28 mouse cellular contexts compared by ENCODE assay signal in the genomic region with DNA sequence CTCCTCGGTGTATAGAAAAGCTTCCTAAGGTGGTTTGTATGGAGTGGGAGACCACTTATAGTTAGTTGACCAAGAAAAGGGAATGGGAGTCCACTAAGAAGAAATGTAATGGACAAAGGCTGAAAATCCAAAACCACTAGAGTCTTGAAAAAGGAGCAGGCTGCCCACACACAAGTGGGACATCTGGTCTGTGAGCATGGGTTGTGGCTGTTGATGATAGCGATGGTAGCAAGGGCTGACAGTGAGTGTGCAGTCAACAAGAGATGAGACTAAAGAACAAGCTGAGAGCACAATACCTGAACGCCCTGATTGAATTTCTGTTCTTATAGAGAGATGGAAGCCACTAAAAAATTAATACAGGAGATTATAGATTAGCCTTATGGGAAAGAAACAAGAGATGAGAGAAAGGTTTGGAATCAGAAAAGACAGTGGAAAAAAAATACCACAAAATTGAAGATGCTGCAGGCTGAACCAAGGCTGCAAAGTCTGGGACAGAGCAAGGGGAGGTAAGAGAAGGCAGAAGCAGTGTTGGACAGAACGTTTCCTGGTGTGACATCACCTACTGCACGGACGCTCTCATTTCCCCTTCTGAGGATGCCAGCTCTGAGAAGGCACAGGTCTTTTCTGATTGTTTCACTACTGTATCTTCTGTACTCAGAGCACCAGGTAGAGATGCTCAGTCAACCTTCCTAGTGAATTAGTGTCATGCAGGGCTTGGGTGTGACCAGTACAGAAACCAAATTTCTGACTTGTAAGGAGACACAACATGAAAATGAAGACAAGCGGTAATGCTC.
A peak's percentile ranks its signal among the peaks of the same experiment; 100 is the strongest.
DNase-seq lines count a peak whose midpoint lies in the region; ATAC-seq and TF ChIP-seq lines count a peak whose summit lies in the region.
"Had no signal": no experiment of that assay in that cellular context is flagged by ENCODE, and none has a peak within 500 bp of the region (broad histone marks: within the 10 kb centered on the region; RNA-seq: fewer than 3 reads in every experiment).

No protein-coding gene starts in this region.

- H3K4me3 ChIP-seq in hindbrain, embryonic 10.5 days = no peak overlapping the region
- no peak overlapping the region for H3K4me3 ChIP-seq in hindbrain, postnatal 0 days (ENCODE audit: low read length)
- no peak overlapping the region for H3K4me3 ChIP-seq in left cerebral cortex, adult 2 months
- H3K4me3 ChIP-seq in CH12.LX (replicated peaks in 1 of 3; ENCODE audit: low read depth in 2 of 3, low read length in 2 of 3, poor library complexity in 1 of 3) = no peak overlapping the region
- H3K4me3 ChIP-seq: embryonic facial prominence, embryonic 13.5 days; embryonic facial prominence, embryonic 15.5 days; erythroblast, embryonic 14.5 days; forebrain, embryonic 10.5 days; forebrain, embryonic 12.5 days had no signal

- dilution Hi-C loops in CH12.LX (cut with MboI; ENCODE audit: extremely low pct_ligation_motif_present, extremely low pct_unique_long_range_greater_than_20kb, low sequenced_read_pairs) = no loop called here

- in situ Hi-C loops in CH12.LX (cut with MboI; ENCODE audit: low pct_ligation_motif_present, low pct_unique_long_range_greater_than_20kb, low sequenced_read_pairs) = no loop called here

- no peaks in the 10 kb centered on the region for H3K36me3 ChIP-seq in hindbrain, embryonic 10.5 days
- H3K36me3 ChIP-seq in hindbrain, postnatal 0 days (ENCODE audit: insufficient read depth, low read length) = no peaks in the 10 kb centered on the region
- no peaks in the 10 kb centered on the region for H3K36me3 ChIP-seq in CH12.LX (replicated peaks in 1 of 2; ENCODE audit: control insufficient read depth in 1 of 2, insufficient read depth in 1 of 2, low read length in 1 of 2)
- H3K36me3 ChIP-seq: embryonic facial prominence, embryonic 13.5 days; embryonic facial prominence, embryonic 15.5 days; forebrain, embryonic 10.5 days; forebrain, embryonic 12.5 days; G1E had no signal

- no peak for TF ChIP-seq EP300 in CH12.LX (IDR thresholded peaks at IDR 0.05; ENCODE audit: low read length)

- no peak for TF ChIP-seq RAD21 in CH12.LX (IDR thresholded peaks at IDR 0.05; ENCODE audit: low read depth, low read length)

- no peak overlapping the region for H3K9ac ChIP-seq in hindbrain, postnatal 0 days (replicated peaks; ENCODE audit: low read length)
- H3K9ac ChIP-seq in CH12.LX (ENCODE audit: insufficient read depth, low read depth) = no peak overlapping the region
- H3K9ac ChIP-seq: embryonic facial prominence, embryonic 13.5 days; embryonic facial prominence, embryonic 15.5 days; forebrain, embryonic 12.5 days had no signal

- peak overlapping the region; percentile 60 for H3K27ac ChIP-seq in hindbrain, embryonic 10.5 days
- H3K27ac ChIP-seq in hindbrain, postnatal 0 days = no peak overlapping the region
- peak overlapping the region; percentile 32; the same call in 1 of the 2 replicates for H3K27ac ChIP-seq in left cerebral cortex, adult 2 months
- H3K27ac ChIP-seq in CH12.LX (ENCODE audit: insufficient read depth, low read depth) = no peak overlapping the region
- H3K27ac ChIP-seq: embryonic facial prominence, embryonic 13.5 days; embryonic facial prominence, embryonic 15.5 days; forebrain, embryonic 10.5 days; forebrain, embryonic 12.5 days had no signal

- no peak for ATAC-seq in hindbrain, postnatal 0 days
- ATAC-seq: activated CD4-positive, CD25-positive, alpha-beta regulatory T cell, adult 4 months; forebrain, embryonic 14.5 days; forebrain, embryonic 16.5 days; Patski had no signal

- H3K27me3 ChIP-seq in hindbrain, embryonic 10.5 days (ENCODE audit: insufficient read depth, poor library complexity, severe bottlenecking) = peaks cover 23% of the 10 kb centered on the region
- no peaks in the 10 kb centered on the region for H3K27me3 ChIP-seq in hindbrain, postnatal 0 days (ENCODE audit: insufficient read depth, low read length)
- no peaks in the 10 kb centered on the region for H3K27me3 ChIP-seq in CH12.LX (replicated peaks)
- H3K27me3 ChIP-seq: embryonic facial prominence, embryonic 15.5 days had no signal

- WGBS in hindbrain, embryonic 10.5 days = 78% methylated on average over 7 of the region's 7 CpGs
- 75% methylated on average over 7 of the region's 7 CpGs for WGBS in hindbrain, postnatal 0 days

- intact Hi-C loops in left cerebral cortex, adult 2 months (cut with DNase I) = loop anchor here (5.0 kb wide), 1 partner anchor 37 kb away; no protein-coding TSS in a partner anchor

- H3K4me2 ChIP-seq in hindbrain, postnatal 0 days (ENCODE audit: low read depth, low read length) = no peak overlapping the region
- H3K4me2 ChIP-seq in CH12.LX (ENCODE audit: insufficient read depth, low read depth, poor library complexity, severe bottlenecking) = 0 out of 2 replicates have a peak overlapping the region, but pooled peaks have one; percentile 24
- H3K4me2 ChIP-seq: embryonic facial prominence, embryonic 13.5 days; embryonic facial prominence, embryonic 15.5 days; forebrain, embryonic 12.5 days had no signal

- H3K4me1 ChIP-seq in hindbrain, embryonic 10.5 days (replicated peaks) = peaks cover 49% of the 10 kb centered on the region
- 0 out of 2 replicates have a peak, but pooled peaks cover 3% of the 10 kb centered on the region for H3K4me1 ChIP-seq in hindbrain, postnatal 0 days (ENCODE audit: insufficient read depth, low read length)
- peaks cover 0 to 8% of the 10 kb centered on the region in 2 experiments; a peak in 2 of 4 replicates for H3K4me1 ChIP-seq in CH12.LX (ENCODE audit: control insufficient read depth in 1 of 2, insufficient read depth in 2 of 2)
- H3K4me1 ChIP-seq: embryonic facial prominence, embryonic 15.5 days had no signal

- no peaks in the 10 kb centered on the region for H3K79me2 ChIP-seq in CH12.LX (replicated peaks; ENCODE audit: control insufficient read depth, extremely low read depth, insufficient read depth, poor library complexity, severe bottlenecking)

- no peak for DNase-seq in hindbrain, embryonic 10.5 days (ENCODE audit: low spot score)
- no peak for DNase-seq in hindbrain, postnatal 0 days (ENCODE audit: low spot score)
- no peak for DNase-seq in left cerebral cortex, adult 2 months (ENCODE audit: extremely low spot score in 1 of 2, low spot score in 2 of 2)
- DNase-seq in left cerebral cortex, adult 9 months (ENCODE audit: low spot score in 2 of 2) = no peak
- peak; percentile 31 for DNase-seq in CH12.LX (ENCODE audit: extremely low read depth)
- DNase-seq in brain, adult 2 months (ENCODE audit: low read depth, low spot score) = peak; percentile 53
- DNase-seq in kidney, postnatal 14 days = no peak
- no peak for DNase-seq in spleen, adult 12 weeks (ENCODE audit: low spot score)
- DNase-seq: adrenal gland, adult 8-10 months; adrenal gland, postnatal 14 days; adrenal gland, postnatal 36 days; cerebellum, adult 11 months; cerebellum, adult 18-20 months; cerebellum, adult 8-10 months; cerebellum, adult 9-11 months; cerebellum, postnatal 14 days; cerebellum, postnatal 36 days; embryo, embryonic 11 days had no signal

- TF ChIP-seq POLR2A in CH12.LX (IDR thresholded peaks at IDR 0.05; ENCODE audit: low read depth, low read length) = no peak

- no peak for TF ChIP-seq CTCF in hindbrain, postnatal 0 days (IDR thresholded peaks at IDR 0.05; ENCODE audit: low read depth)
- TF ChIP-seq CTCF in left cerebral cortex, adult 2 months (IDR thresholded peaks at IDR 0.05) = no peak
- TF ChIP-seq CTCF in CH12.LX (conservative IDR thresholded peaks at IDR 0.05 in 1 of 2, IDR thresholded peaks at IDR 0.05 in 1 of 2; ENCODE audit: low read depth in 2 of 2, low read length in 2 of 2) = no peak

- H3K9me3 ChIP-seq in hindbrain, embryonic 10.5 days = no peaks in the 10 kb centered on the region
- H3K9me3 ChIP-seq in hindbrain, postnatal 0 days (ENCODE audit: low read length) = no peaks in the 10 kb centered on the region
- H3K9me3 ChIP-seq in CH12.LX (replicated peaks; ENCODE audit: low read length) = no peaks in the 10 kb centered on the region
- H3K9me3 ChIP-seq: embryonic facial prominence, embryonic 13.5 days; embryonic facial prominence, embryonic 15.5 days; forebrain, embryonic 10.5 days; forebrain, embryonic 12.5 days; G1E had no signal

TF ChIP-seq in CH12.LX, 34 proteins besides CTCF, POLR2A, EP300 and RAD21 (continues in another document):
- TF ChIP-seq ZKSCAN1 (IDR thresholded peaks at IDR 0.05; ENCODE audit: borderline replicate concordance, low read depth, low read length) (no peak), ZMIZ1 (IDR thresholded peaks at IDR 0.05; ENCODE audit: low read depth, low read length) (no peak), MYC (IDR thresholded peaks at IDR 0.05; ENCODE audit: low read depth, low read length) (no peak), IRF4 (IDR thresholded peaks at IDR 0.05; ENCODE audit: low read depth, low read length) (peak; percentile 17; the same call in 1 of the 2 replicates), MAZ (IDR thresholded peaks at IDR 0.05; ENCODE audit: low read depth, low read length) (no peak), MAX (IDR thresholded peaks at IDR 0.05; ENCODE audit: low read length) (no peak), NRF1 (IDR thresholded peaks at IDR 0.05; ENCODE audit: low read depth, low read length) (no peak), HCFC1 (IDR thresholded peaks at IDR 0.05; ENCODE audit: low read depth, low read length) (no peak), KAT2A (IDR thresholded peaks at IDR 0.05; ENCODE audit: insufficient replicate concordance, low read length) (no peak), JUND (conservative IDR thresholded peaks at IDR 0.05; ENCODE audit: low read depth, low read length) (no peak), ZC3H11A (IDR thresholded peaks at IDR 0.05; ENCODE audit: low read depth, low read length) (no peak), UBTF (IDR thresholded peaks at IDR 0.05; ENCODE audit: low read depth, low read length) (no peak), ZNF384 (IDR thresholded peaks at IDR 0.05; ENCODE audit: low read depth, low read length) (no peak), BHLHE40 (IDR thresholded peaks at IDR 0.05; ENCODE audit: low read depth, low read length) (peak; percentile 21; the same call in 1 of the 2 replicates), JUN (IDR thresholded peaks at IDR 0.05; ENCODE audit: insufficient read depth, low read depth, low read length) (peak; percentile 36; the same call in 1 of the 2 replicates), SMC3 (IDR thresholded peaks at IDR 0.05; ENCODE audit: low read depth, low read length) (no peak), E2F4 (IDR thresholded peaks at IDR 0.05; ENCODE audit: insufficient replicate concordance, low read depth, low read length) (no peak), PAX5 (IDR thresholded peaks at IDR 0.05; ENCODE audit: low read length) (no peak), MEF2A (IDR thresholded peaks at IDR 0.05; ENCODE audit: borderline replicate concordance, low read depth, low read length) (no peak), RCOR1 (conservative IDR thresholded peaks at IDR 0.05; ENCODE audit: low read depth, low read length) (0 out of 2 replicates have a peak, but pooled peaks have one; percentile 53), TBP (conservative IDR thresholded peaks at IDR 0.05; ENCODE audit: low read depth, low read length) (no peak), TCF12 (IDR thresholded peaks at IDR 0.05; ENCODE audit: low read depth, low read length) (no peak), SIN3A (IDR thresholded peaks at IDR 0.05; ENCODE audit: low read length) (no peak)

Comparison
In these comparisons a context has a peak if more than half of its experiments do, and no peak if none do; other contexts are left out.
1. H3K27ac ChIP-seq: peak in hindbrain, embryonic 10.5 days (single experiment) and left cerebral cortex, adult 2 months (single experiment); none in hindbrain, postnatal 0 days (single experiment) and CH12.LX (single experiment).
2. DNase-seq: peak in CH12.LX (single experiment) and brain, adult 2 months (single experiment); none in hindbrain, embryonic 10.5 days (single experiment), hindbrain, postnatal 0 days (single experiment), left cerebral cortex, adult 2 months (0 of 2), left cerebral cortex, adult 9 months (0 of 2), kidney, postnatal 14 days (single experiment) and spleen, adult 12 weeks (single experiment).